Mouse (Mus musculus) spleen, adult 2 months (tissue): ENCODE results near the gene Pycr1. TPM values are rescaled to one million over a fixed set of nuclear protein-coding genes. Genes with fewer than 3 reads are reported as not detected.

Source experiments
- DNase-seq, 2 experiments: peaks; one replicate each; pipeline versions ENCODE4 v3.0.0 to v3.0.0-alpha.2; 2012 to 2021; ENCODE audit warnings: low spot score in 2 of 2, low read depth in 1 of 2
- H3K27ac ChIP-seq: fragments of 200-500 bp; 2 replicates; pipeline ENCODE4 v1.5.1; 2012; ENCODE audit warnings: low read length, inconsistent platforms; ENCODE audit not compliant: insufficient read depth
- H3K27me3 ChIP-seq: fragments of 200-500 bp; 2 replicates; pipeline ENCODE4 v1.6.1; 2012; ENCODE audit warnings: mild to moderate bottlenecking, moderate library complexity, low read length, inconsistent platforms; ENCODE audit not compliant: control insufficient read depth, insufficient read depth
- H3K36me3 ChIP-seq: fragments of 200-500 bp; 2 replicates; pipeline ENCODE4 v1.6.1; 2012; ENCODE audit warnings: mild to moderate bottlenecking, low read length, inconsistent platforms; ENCODE audit not compliant: control insufficient read depth, insufficient read depth
- H3K4me1 ChIP-seq: fragments of 200-500 bp; 2 replicates; pipeline ENCODE4 v1.6.1; 2011; ENCODE audit warnings: inconsistent platforms; ENCODE audit not compliant: control insufficient read depth, insufficient read depth, insufficient read length
- H3K4me3 ChIP-seq: fragments of 200-500 bp; 2 replicates; pipeline ENCODE4 v1.5.1; 2011; ENCODE audit warnings: mild to moderate bottlenecking, inconsistent platforms; ENCODE audit not compliant: insufficient read depth, insufficient read length; ENCODE audit errors: extremely low read depth
- CTCF ChIP-seq: fragments of 200-500 bp; IDR thresholded peaks from 2 replicates; pipeline ENCODE4 v1.5.1; 2011; ENCODE audit warnings: mild to moderate bottlenecking, inconsistent platforms; ENCODE audit not compliant: insufficient read depth, insufficient read length, insufficient replicate concordance; ENCODE audit errors: extremely low read depth
- POLR2A ChIP-seq: fragments of 200-500 bp; IDR thresholded peaks from 2 replicates; pipeline ENCODE4 v1.6.1; 2011; ENCODE audit warnings: low read depth, low read length, inconsistent platforms
- whole genome bisulfite sequencing: fragments of 180-500 bp; shearing (Covaris S2); methylation state at CpG from one replicate; pipeline ENCODE4 v1.1.7; 2018; 5-methylcytosine and 5-hydroxymethylcytosine counted together
- polyA plus RNA-seq: library from polyadenylated mRNA; depleted of rRNA; stranded (reverse); fragments of >200 nt; gene quantifications from 2 replicates; pipeline ENCODE4 v1.2.3, GENCODE M21; 2012

Pycr1 gene
- polyA plus RNA-seq, 1 experiment, result 8.7 TPM

- Histone ChIP-seq H3K36me3 (no peaks in the 10 kb centered on the region), H3K27me3 (no peaks in the 10 kb centered on the region)
- TF ChIP-seq POLR2A, result no peak
- no peak for TF ChIP-seq CTCF
Measured at GRCm38 (mm10) chr11:120641869-120642268, 1.7 kb downstream of the Pycr1 start.

GRCm38 (mm10) chr11:120641255-120641654 lies 2.3 kb downstream of the Pycr1 start:
- WGBS, result 82% methylated on average over 9 of the region's 9 CpGs
- no peak overlapping the region for H3K4me3 ChIP-seq
- no peaks in the 10 kb centered on the region for H3K27me3 ChIP-seq
- no peak for TF ChIP-seq POLR2A
- TF ChIP-seq CTCF, result no peak
- DNase-seq, result no peak
- no peaks in the 10 kb centered on the region for H3K36me3 ChIP-seq
- H3K27ac ChIP-seq, result no peak overlapping the region
- peaks cover 5% of the 10 kb centered on the region; the same call in 1 of the 2 replicates for H3K4me1 ChIP-seq

More at GRCm38 (mm10) chr11:120641869-120642268, 1.7 kb downstream of the Pycr1 start:
- peaks cover 5% of the 10 kb centered on the region; the same call in 1 of the 2 replicates for H3K4me1 ChIP-seq
- DNase-seq, result no peak
- no peak overlapping the region for H3K27ac ChIP-seq
- no peak overlapping the region for H3K4me3 ChIP-seq
- 72% methylated on average over 8 of the region's 8 CpGs for WGBS

GRCm38 (mm10) chr11:120634810-120635209 lies 8.8 kb downstream of the Pycr1 start:
- H3K4me1 ChIP-seq, result peaks cover 25% of the 10 kb centered on the region
- TF ChIP-seq POLR2A (no peak), CTCF (no peak)
- WGBS, result 93% methylated on average over 5 of the region's 5 CpGs
- H3K4me3 ChIP-seq, result no peak overlapping the region
- DNase-seq, result no peak
- H3K27me3 ChIP-seq, result no peaks in the 10 kb centered on the region
- H3K36me3 ChIP-seq, result no peaks in the 10 kb centered on the region
- no peak overlapping the region for H3K27ac ChIP-seq

GRCm38 (mm10) chr11:120633520-120634343 lies 9.8 kb downstream of the Pycr1 start, which contains the start of gene Mafg:
Gene Mafg (minus strand): TSS chr11:120633600.
- 0 out of 2 replicates have a peak, but pooled peaks cover 1% of the 10 kb centered on the region for H3K36me3 ChIP-seq
- peaks cover 36% of the 10 kb centered on the region for H3K4me1 ChIP-seq
- TF ChIP-seq CTCF (no peak), POLR2A (no peak; the same call in 1 of the 2 replicates)
- H3K4me3 ChIP-seq, result peak within 1 kb of the TSS; percentile 69
- peak within 1 kb of the TSS; percentile 50 for H3K27ac ChIP-seq
- 14% methylated on average over 58 of the region's 58 CpGs for WGBS
- H3K27me3 ChIP-seq, result no peaks in the 10 kb centered on the region
- DNase-seq, result peak; percentile 86

- H3K4me1 ChIP-seq, result peaks cover 39% of the 10 kb centered on the region
- TF ChIP-seq POLR2A, result no peak
- no peak for TF ChIP-seq CTCF
- no peaks in the 10 kb centered on the region for H3K27me3 ChIP-seq
- DNase-seq, result peak in 1 of 2 experiments; percentile 56
- peak overlapping the region; percentile 50 for H3K27ac ChIP-seq
- under 1% methylated on average over 83 of the region's 116 CpGs for WGBS
- H3K4me3 ChIP-seq, result peak overlapping the region; percentile 69
- 0 out of 2 replicates have a peak, but pooled peaks cover 1% of the 10 kb centered on the region for H3K36me3 ChIP-seq
Measured at GRCm38 (mm10) chr11:120632559-120633519, 10.7 kb downstream of the Pycr1 start.

GRCm38 (mm10) chr11:120631726-120632448 lies 11.7 kb downstream of the Pycr1 start:
- WGBS, result 32% methylated on average over 4 of the region's 4 CpGs
- peaks cover 45% of the 10 kb centered on the region for H3K4me1 ChIP-seq

More at GRCm38 (mm10) chr11:120631726-120632448, 11.7 kb downstream of the Pycr1 start:
- Histone ChIP-seq H3K4me3 (peak overlapping the region; percentile 69; the same call in 1 of the 2 replicates), H3K27me3 (no peaks in the 10 kb centered on the region), H3K36me3 (0 out of 2 replicates have a peak, but pooled peaks cover 1% of the 10 kb centered on the region), H3K27ac (peak overlapping the region; percentile 80; the same call in 1 of the 2 replicates)
- TF ChIP-seq POLR2A (no peak), CTCF (no peak)
- no peak for DNase-seq
